Mouse (Mus musculus) brain, adult 2 months (tissue): ENCODE data around the gene Tmem229b.
"Not testable (repeated sequence)": the region's sequence is repeated elsewhere in the genome, so short reads cannot be mapped to it uniquely, and the experiment has no call there.

ENCODE experiments used
- DNase-seq: peaks from one replicate; pipeline ENCODE4 v3.0.0; 2011; ENCODE audit warnings: low read depth, low spot score

The Tmem229b gene

DNA sequence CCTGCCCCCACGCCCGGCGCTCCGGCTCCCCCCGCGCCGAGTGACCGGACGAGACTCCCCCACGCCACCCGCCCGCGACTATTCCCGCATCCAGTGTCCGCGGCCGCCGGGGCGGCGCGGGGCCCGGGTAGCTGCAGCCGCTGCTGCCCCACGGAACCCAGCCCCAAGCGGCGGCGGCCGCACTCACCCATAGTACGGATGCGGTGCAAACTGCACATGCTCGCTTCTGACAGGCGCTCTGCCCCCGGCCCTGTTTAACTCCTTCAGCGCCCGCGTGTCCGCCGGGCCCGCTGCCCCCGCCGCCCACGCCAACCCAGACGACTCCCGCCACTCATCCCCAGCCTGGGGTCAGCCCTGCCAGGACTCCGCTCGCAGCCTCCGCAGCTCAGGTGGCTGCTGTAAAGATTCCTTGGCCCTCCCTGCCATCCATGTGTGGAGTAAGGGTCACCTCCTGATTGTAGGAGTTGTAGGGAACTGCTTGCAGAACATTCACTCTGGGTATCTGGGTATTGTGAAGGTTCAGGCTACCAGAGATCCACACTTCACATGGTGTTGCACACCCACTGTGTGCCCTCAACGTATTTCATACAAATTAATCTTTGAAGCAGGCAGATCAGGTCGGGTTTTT is at the start of gene Tmem229b:
Tmem229b (minus strand) TSS at position 502 of the 628 bp plus-strand sequence.
- peak; percentile 83 for DNase-seq

DNA sequence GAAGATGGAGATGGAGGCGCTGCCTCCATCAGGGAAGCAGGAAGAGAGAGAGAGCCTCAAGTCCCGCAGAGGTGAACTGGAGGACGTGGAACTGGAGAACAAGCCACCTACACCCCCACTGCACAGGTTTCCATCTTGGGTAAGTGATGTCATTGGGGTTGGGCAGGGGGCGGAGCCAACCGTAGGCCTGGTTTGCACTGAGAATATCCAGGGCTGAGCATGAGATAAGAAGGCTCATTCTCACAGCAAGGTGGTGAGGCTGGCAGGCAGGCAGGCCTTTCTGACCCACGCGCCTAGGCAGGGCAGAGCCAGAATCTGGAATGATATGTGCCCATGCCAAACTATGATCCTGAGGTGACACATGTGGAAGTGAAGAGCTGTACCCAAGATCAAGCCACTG is 47.8 kb upstream of the Tmem229b start:
- DNase-seq = peak; percentile 59

DNA sequence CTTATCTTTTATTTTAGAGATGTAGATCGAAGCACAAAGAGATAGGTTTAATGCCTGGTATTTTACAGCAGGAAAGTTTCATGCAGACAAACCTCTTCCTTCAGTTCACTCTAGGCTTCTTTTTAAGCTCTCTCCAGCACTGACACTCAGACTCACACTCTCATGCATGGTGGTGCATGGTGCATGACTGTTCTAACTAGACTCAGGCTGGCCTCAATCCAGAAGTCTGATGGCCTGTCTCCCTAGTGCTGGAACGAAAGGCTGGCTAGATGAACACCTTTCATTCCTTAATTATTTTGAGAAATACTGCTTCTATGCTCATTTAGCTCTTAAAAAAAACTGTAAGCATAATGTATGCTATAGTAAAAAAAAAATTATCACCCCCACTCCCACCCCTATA is 44.6 kb upstream of the Tmem229b start:
- peak; percentile 31 for DNase-seq

DNA sequence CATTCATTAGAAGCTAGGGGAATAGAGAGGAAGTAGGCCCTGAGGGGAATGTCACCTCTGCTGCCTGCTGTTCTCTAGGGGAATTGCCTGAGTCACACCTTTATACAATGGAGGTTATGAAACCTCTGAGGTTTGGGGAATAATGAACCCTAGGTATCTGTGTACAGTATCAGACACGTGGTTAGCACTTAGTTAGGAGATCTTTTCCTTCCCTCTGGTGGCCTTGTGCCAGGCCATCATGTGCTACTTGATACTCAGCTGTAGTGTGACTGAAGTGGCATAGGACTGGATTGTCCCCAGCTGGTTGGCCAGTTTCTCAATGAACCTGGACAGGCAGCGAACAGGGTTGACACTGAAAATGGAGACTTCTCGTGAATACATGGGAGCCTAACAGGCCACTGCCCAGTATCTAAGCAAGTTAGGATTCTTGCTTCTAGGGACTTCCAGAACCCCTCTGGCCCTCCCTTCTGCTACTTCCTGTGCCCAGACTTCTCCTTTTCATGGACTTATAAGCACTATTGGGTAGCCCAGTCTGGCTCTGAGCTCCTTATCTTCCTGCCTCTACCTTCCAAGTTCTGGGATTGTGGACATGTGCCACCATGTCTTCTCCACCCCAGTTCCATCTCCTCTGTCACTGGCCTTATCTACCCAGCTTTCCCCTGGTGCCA is 43.3 kb upstream of the Tmem229b start:
- DNase-seq = peak; percentile 24

DNA sequence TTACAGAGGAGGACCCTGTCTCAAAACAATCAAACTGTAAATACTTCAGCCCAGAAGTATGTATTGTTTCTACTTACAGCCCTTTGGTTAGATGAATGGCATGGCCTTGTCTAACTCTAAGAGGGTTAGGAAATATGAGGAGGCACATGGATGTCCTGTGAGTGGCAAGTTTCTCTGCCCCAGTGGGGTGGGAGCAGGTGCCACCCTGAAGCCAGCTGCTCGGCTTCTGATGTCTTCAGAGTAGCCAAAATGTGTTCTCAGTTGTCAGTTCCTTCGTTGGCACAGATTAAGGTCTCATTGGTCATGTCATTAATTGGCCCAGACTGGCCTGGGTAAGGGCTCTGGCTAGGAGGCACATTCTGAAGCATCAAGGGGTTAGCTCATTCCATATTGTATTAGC is 42.4 kb upstream of the Tmem229b start:
- DNase-seq = no peak

DNA sequence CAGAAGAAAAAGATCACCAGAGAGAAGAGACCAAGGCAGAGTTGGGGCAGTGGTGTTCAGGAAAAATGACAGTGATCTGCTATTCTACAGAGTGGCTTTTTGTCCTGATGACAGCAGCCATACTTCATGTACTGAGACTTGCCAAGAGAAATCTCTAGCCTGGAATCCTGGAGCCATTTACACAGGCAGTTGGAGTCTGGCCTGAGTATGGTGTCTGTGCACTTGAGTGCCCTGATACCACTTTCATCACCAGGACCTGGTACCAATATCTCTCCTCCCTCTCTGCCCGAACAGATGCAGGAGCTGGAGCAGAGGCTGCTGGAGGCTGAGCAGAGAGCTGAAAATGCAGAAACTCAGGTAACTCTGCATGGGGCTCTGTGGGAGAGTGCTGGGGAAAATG is 41.5 kb upstream of the Tmem229b start:
- no peak for DNase-seq

DNA sequence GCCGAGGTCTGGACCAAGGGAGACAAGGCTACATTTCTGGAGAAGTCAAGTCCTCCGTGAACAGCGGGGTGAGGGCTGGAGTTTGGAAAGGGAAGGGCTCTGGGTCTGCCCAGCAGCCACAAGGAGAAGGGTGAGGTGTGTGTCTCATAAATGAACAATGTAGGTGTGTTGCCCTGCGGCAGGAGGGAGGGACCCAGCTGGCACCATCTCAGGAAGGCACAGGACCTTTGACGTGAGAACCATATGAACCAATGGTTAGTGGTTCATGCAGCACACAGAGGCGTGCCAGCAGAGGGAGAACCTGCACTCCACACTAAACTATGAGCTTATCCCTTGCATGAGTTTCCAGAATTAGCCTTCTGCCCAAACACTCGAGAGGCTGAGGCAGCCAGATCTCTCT is 39.8 kb upstream of the Tmem229b start:
- no peak for DNase-seq

DNA sequence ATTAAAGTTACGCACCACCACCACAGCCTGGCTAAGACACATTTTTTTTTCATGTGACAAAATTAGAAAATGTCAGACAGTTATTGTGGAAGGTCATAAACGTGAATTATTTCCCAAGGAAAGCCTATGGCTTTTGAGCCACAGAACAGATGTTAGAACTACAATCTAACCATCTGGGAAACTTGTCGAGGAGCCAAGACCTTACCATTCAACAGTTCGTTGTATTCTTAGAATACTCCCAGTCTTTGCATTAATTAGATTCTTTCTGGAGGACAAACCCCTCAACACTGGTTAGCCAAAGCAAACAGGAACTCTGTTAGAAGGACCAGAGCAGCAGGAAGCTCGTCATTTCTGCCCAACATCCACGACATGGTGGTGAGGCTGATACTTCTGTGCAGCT is 38.7 kb upstream of the Tmem229b start:
- DNase-seq = peak; percentile 49

DNA sequence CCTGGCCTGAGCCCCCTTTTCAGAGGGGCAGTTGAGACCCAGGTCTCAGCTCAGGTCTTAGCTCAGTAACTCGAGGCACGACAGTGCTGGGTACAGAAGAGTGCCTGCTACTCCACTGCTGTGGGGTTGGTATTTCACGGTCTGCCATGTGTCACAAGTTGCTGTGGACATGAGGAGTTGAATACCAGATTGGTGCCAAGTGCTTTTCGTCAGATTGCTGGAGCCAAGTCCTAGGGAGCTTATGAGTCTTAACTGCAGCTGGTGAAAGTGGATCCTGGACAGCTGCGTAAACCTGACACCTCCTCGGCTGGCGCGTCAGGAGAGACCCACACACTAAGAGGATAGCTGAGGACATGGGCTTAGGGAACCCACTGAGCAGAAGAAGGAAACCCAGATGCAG is 37.2 kb upstream of the Tmem229b start:
- DNase-seq = peak; percentile 72

DNA sequence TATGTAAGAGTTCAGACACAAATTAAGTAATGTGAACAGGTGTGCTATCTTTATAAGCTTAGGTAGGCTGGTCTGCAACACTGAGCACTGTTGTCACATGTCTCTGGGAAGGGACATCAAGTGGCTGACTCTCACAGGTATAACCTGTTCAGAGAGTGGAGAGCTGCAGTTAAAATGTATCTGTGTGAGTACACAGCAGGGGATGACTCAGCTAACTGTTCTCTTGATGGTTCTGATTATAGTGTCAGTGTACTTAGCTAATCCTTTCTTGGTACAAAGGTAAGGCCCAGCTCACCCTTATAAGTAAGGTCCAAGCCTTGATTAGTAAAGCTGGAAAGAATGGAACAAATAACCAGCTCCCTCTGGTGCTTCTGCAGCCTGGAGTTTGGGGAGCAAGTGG is 34.0 kb upstream of the Tmem229b start:
- DNase-seq = no peak

DNA sequence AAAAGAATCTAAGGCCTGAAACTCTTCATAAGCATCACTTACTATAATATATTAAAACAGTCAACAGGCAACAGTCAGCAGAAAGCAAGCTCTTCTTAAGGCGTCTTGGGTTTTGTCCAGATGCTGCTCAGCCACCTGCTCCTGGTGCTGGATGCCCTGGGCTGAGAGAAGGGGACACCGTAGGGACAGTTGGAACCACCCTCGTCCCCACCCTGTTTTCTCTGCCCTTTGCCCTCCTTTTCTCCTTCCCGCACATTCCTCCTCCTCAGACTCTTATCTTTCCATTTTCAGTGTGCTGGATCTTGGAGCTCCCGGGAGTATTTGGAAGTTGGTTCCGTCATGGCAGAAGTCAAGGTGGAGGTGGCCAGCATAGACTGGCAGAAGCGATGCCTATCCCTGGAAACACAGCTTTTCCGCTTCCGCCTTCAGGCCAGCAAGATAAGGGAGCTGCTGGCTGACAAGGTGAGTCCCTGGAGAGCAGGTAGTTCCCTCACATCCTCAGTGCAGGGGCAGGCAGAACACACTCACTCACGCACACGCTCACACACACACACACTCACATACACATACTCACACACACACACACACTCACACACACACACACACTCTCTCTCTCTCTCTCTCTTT is 32.9 kb upstream of the Tmem229b start:
- DNase-seq = no peak

DNA sequence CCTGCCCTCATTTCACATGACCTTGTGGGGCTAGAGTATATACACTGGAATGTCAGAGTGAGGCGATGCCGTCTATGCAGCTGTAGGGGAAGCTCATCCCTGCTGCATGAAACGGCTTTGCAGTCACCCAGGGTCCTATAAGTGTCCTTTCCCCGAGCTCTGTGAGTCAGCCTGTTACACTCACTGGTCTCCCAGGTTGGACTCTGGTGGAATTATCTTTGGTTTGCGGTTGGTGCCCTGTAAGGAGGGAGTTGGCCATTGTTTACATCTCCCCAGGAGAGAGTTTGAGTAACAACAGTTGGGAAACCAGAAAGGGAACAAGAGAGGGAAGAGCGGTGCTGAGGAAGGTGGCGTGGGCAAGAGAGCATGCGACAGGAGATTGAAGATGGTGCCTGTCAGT is 32.3 kb upstream of the Tmem229b start:
- DNase-seq = no peak

DNA sequence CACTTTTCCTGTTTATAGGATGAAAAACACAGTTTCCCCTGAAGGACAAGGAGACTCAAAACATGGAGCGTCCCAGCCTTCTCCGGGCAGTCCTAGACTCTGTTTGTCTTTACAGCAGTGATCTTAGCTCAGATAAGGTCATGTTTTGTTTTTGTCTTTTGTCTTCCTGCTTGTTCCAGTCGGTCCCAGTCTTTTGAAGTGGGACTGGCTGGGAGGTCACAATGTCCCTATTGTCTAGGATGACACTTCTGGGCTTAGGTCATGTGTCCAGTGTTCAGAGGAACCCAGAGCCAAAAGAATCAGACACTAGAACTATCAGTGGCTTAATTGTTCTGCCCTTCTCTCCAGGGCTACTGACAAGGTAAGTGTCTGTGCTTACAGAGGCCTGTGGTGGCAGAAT is 27.9 kb upstream of the Tmem229b start:
- peak; percentile 91 for DNase-seq

DNA sequence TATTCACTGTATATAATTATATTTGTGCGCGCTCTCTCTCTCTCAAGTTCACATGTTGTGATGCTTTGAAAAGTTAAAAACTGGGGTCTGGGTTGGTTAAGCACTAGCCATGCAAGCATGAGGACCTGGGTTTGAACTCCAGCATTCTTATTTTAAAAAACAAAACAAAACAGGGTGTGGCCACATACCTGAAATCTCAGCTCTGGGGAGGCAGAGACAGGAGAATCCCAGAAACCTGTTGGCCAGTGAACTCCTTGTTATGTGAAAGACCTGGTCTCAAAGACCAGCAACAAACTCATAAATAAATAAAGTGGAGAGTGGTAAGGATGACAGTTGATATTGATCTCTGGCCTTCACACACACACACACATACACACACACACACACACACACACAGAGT is 26.9 kb upstream of the Tmem229b start:
- DNase-seq = no peak

DNA sequence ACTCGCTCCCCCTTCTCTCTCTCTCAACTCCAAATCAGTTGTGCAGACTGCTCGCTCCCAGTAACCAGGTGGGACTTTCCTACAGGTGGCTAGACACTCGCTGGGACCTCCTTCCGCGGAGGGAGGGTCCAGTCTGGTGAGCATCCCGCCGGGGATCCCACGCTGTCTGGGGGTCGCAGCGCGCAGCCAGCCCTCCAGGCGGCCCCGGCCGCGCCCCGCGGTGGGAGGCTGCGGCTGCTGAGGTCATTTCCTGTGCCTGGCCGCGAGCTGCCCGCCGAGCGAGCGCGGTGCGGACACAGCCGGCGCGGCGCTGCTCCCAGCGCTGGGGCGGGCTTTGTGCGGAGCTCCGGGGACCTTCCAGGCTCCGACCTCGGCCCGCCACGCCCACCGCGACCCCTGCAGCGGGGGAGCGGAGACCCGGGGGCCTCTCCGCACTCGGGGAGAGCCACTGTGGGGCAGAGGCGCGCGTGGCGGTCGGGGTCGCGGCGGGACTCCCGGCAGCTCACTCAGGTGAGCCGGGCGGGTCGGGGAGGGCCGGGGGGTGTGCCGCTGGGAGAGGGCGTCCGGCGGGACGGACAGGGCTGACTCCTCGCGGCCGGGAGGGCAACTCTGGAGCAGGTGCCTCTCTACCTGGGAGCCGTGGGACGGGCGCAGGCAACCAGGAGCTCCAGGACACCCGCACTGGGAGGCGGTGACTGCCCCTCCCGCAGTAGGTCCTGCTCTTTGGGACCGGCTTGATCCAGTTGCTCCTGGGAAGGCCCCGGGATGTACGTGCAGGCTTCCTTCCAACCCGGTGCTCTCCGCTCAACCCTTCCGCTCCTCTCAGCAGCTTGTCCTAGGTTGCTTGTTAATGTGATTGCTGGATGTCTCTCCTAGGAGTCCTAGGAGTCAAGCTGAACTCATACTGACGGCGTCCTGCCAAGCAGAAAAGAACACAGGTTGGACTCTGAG is 21.8 kb upstream of the Tmem229b start, which contains the start of gene Plekhh1:
Plekhh1 (plus strand) TSS at position 253 of the 951 bp plus-strand sequence.
- peak; percentile 62 for DNase-seq

DNA sequence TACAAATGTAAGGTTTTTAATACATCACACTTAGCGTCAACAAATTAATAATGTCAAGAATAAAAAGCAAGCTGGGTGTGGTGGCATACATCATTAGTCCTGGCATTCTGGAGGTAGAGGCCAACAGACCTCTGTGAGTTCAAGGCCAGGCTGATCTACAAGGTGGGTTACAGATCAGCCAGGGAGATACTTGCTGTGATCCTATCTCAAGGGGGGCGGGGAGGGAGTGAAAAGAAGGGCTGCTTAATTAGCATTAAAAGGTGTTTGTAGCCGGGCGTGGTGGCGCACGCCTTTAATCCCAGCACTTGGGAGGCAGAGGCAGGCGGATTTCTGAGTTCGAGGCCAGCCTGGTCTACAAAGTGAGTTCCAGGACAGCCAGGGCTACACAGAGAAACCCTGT is 20.1 kb upstream of the Tmem229b start:
- not testable (repeated sequence) for DNase-seq

DNA sequence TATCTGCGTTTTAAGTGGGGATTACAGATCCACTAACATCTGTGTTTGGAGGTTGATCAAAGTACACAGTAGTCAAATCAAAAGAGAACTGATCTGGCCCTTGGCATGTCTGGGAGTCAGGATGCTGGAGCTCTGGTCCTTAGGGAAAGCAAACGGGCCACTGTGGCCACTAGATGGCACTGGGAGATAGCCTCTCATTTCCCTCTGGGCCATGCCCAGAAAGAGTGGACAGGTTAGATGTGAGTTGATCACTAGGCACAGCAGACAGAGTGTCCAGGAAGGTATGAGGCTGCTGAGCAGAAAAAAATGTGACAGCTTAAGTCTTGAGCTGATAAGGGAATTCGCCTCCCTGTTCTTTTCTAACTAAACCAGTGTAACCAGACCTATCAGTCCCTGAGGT is 15.5 kb upstream of the Tmem229b start:
- peak; percentile 90 for DNase-seq

DNA sequence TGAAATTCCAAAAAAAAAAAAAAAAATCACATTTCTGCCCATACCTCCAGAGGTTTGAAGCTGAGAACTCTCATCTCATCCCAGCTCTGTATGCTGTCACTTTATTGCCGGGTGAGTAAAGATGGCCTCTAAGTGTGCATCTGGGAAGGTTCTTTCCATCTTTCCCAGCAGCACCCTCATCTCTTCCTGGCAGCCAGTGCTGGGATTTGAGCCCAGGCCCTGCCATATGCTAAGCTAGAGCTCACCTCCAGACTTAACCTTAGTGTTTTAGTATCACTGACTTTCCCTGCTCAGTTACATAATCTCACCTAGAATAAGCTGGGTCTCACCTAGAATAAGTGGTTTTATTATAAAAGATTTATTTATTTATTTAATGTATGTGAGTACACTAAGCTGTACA is 14.5 kb upstream of the Tmem229b start:
- DNase-seq = no peak

DNA sequence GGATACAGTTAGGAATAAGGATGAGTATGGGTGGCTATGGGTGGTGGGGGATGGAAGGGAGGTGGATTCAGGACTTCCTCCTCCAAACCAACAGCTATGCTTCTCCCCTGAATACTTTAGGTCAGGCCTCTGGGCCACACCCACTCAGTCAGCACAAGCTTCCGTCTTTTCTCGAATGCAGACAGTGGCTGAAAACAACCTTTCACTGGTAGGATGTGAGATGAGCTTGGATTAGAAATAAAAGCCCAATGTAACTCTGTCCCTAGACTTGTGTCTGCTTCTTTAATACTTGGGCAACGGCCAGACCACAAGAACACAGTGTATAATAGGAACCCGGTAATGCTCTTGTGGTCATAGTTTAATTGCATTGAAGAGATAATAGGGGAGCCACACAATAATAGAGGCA is 10.6 kb upstream of the Tmem229b start:
- DNase-seq = no peak

DNA sequence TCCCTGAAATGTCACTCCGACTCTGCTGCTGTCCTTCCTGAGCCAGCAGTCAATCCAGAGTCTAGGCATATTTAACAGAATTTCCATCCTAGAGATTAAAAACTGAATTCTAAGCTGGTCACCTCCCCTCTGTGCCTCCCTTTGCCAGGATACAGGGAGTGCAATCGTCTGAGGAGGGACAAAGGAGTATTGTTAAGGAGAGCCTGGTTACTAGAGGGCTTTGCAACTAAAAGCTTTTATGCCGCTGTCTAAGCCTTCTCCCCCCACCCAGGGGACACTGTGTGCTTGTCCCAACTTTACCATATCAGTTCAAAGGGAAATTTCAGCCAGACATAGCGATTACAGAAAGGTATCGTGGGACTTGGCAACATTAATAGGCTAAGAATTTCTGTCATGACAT is 8.7 kb upstream of the Tmem229b start:
- no peak for DNase-seq

DNA sequence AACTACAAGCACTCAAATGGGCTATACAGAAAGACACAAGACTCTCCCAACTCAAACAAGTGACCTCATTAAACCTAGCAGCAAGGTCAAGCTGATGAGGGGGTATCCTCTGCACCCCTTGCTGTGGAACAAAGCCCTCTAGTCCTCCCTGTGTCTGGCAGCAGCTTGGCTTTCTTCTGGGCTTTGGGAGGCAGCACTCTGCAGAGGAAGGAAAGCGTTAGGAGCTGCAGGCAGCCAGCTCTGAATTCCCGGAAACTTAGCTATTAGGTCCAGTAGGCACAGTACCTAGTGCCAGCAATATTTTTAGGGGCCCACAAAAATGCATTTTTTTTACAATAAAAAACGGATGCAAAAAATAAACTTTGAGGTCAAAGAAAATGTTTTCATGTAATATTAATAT is 3.1 kb upstream of the Tmem229b start:
- no peak for DNase-seq
